Mouse (Mus musculus) CH12.LX (cell line): ENCODE data around the gene Gm17387. TPM values are rescaled to one million over a fixed set of nuclear protein-coding genes. Genes with fewer than 3 reads are reported as not detected.

ENCODE experiments used
- DNase-seq: peaks from one replicate; pipeline ENCODE4 v3.0.0-alpha.2; 2013; ENCODE audit errors: extremely low read depth
- H3K27ac ChIP-seq: 2 replicates; pipeline ENCODE4 v1.5.1; 2012; ENCODE audit warnings: low read depth, mild to moderate bottlenecking, control low read depth, moderate library complexity; ENCODE audit not compliant: insufficient read depth
- H3K27me3 ChIP-seq: replicated peaks from 2 replicates; pipeline ENCODE3; 2012; ENCODE audit warnings: inconsistent platforms
- H3K36me3 ChIP-seq, 2 experiments: replicated peaks in 1 of 2; 2 replicates each; pipeline versions ENCODE3 to v1.6.1; 2012; ENCODE audit warnings: inconsistent platforms in 1 of 2, low read length in 1 of 2, mild to moderate bottlenecking in 1 of 2, mixed read lengths in 1 of 2, moderate library complexity in 1 of 2; ENCODE audit not compliant: control insufficient read depth in 1 of 2, insufficient read depth in 1 of 2
- H3K4me1 ChIP-seq, 2 experiments: 2 replicates each; pipeline ENCODE4 v1.6.1; 2012; ENCODE audit warnings: inconsistent platforms in 1 of 2, moderate library complexity in 1 of 2; ENCODE audit not compliant: insufficient read depth in 2 of 2, control insufficient read depth in 1 of 2
- H3K4me2 ChIP-seq: 2 replicates; pipeline ENCODE4 v1.6.1; 2012; ENCODE audit warnings: low read depth, mild to moderate bottlenecking, control low read depth; ENCODE audit not compliant: poor library complexity, insufficient read depth, severe bottlenecking
- H3K4me3 ChIP-seq, 3 experiments: fragments of 150-350 bp in 1 of 3; sonication (generic) in 1 of 3; replicated peaks in 1 of 3; 2 replicates each; pipeline versions ENCODE3 to v1.5.1; 2011 to 2012; ENCODE audit warnings: low read depth in 2 of 3, low read length in 2 of 3, mild to moderate bottlenecking in 2 of 3, moderate library complexity in 2 of 3, control low read depth in 1 of 3, improper control_type of control experiment in 1 of 3, inconsistent platforms in 1 of 3, mixed read lengths in 1 of 3; ENCODE audit not compliant: poor library complexity in 1 of 3
- H3K79me2 ChIP-seq: replicated peaks from 2 replicates; pipeline ENCODE4 v1.6.1; 2012; ENCODE audit warnings: mild to moderate bottlenecking, moderate library complexity; ENCODE audit not compliant: control insufficient read depth, poor library complexity, insufficient read depth, severe bottlenecking; ENCODE audit errors: extremely low read depth
- H3K9ac ChIP-seq: 2 replicates; pipeline ENCODE4 v1.6.1; 2012; ENCODE audit warnings: low read depth, mild to moderate bottlenecking, control low read depth, moderate library complexity; ENCODE audit not compliant: insufficient read depth
- H3K9me3 ChIP-seq: replicated peaks from 2 replicates; pipeline ENCODE3; 2012; ENCODE audit warnings: low read length, inconsistent platforms, mixed read lengths
- CHD2 ChIP-seq: IDR thresholded peaks from 2 replicates; pipeline ENCODE4 v1.6.1; 2011; ENCODE audit warnings: low read length, improper control_type of control experiment
- CTCF ChIP-seq, 2 experiments: IDR thresholded peaks in 1 of 2; conservative IDR thresholded peaks in 1 of 2; 2 replicates each; pipeline ENCODE4 v1.5.1; 2011 to 2012; ENCODE audit warnings: low read depth in 2 of 2, low read length in 2 of 2, improper control_type of control experiment in 1 of 2, inconsistent platforms in 1 of 2, mild to moderate bottlenecking in 1 of 2, moderate library complexity in 1 of 2
- E2F4 ChIP-seq: IDR thresholded peaks from 2 replicates; pipeline ENCODE4 v1.6.1; 2011; ENCODE audit warnings: low read depth, low read length, improper control_type of control experiment; ENCODE audit not compliant: insufficient replicate concordance
- ELF1 ChIP-seq: IDR thresholded peaks from 2 replicates; pipeline ENCODE4 v1.6.1; 2014; ENCODE audit warnings: low read depth, mild to moderate bottlenecking, inconsistent platforms, low read length, improper control_type of control experiment
- ETS1 ChIP-seq: conservative IDR thresholded peaks from 2 replicates; pipeline ENCODE4 v1.6.1; 2012; ENCODE audit warnings: low read depth, mild to moderate bottlenecking, inconsistent platforms, low read length, improper control_type of control experiment, moderate library complexity
- HCFC1 ChIP-seq: IDR thresholded peaks from 2 replicates; pipeline ENCODE4 v1.6.1; 2012; ENCODE audit warnings: low read depth, mild to moderate bottlenecking, inconsistent platforms, low read length, improper control_type of control experiment
- IRF4 ChIP-seq: IDR thresholded peaks from 2 replicates; pipeline ENCODE4 v1.6.1; 2014; ENCODE audit warnings: low read depth, mild to moderate bottlenecking, inconsistent platforms, low read length, improper control_type of control experiment
- JUN ChIP-seq: IDR thresholded peaks from 2 replicates; pipeline ENCODE4 v1.6.1; 2011; ENCODE audit warnings: low read depth, mild to moderate bottlenecking, low read length, improper control_type of control experiment, moderate library complexity; ENCODE audit not compliant: insufficient read depth
- KAT2A ChIP-seq: IDR thresholded peaks from 2 replicates; pipeline ENCODE4 v1.6.1; 2012; ENCODE audit warnings: low read length, improper control_type of control experiment, inconsistent platforms; ENCODE audit not compliant: insufficient replicate concordance
- MAFK ChIP-seq: IDR thresholded peaks from 2 replicates; pipeline ENCODE4 v1.6.1; 2011; ENCODE audit warnings: low read length, improper control_type of control experiment; ENCODE audit not compliant: insufficient replicate concordance
- MAX ChIP-seq: IDR thresholded peaks from 2 replicates; pipeline ENCODE4 v1.6.1; 2011; ENCODE audit warnings: low read length, improper control_type of control experiment
- MEF2A ChIP-seq: IDR thresholded peaks from 2 replicates; pipeline ENCODE4 v1.6.1; 2014; ENCODE audit warnings: low read depth, mild to moderate bottlenecking, inconsistent platforms, low read length, improper control_type of control experiment, borderline replicate concordance
- MYC ChIP-seq: IDR thresholded peaks from 2 replicates; pipeline ENCODE4 v1.6.1; 2011; ENCODE audit warnings: low read depth, mild to moderate bottlenecking, improper control_type of control experiment, low read length
- NELFE ChIP-seq: IDR thresholded peaks from 2 replicates; pipeline ENCODE4 v1.6.1; 2011; ENCODE audit warnings: low read depth, low read length, improper control_type of control experiment
- POLR2A ChIP-seq: IDR thresholded peaks from 2 replicates; pipeline ENCODE4 v1.6.1; 2011; ENCODE audit warnings: low read depth, mild to moderate bottlenecking, improper control_type of control experiment, low read length
- RAD21 ChIP-seq: IDR thresholded peaks from 2 replicates; pipeline ENCODE4 v1.6.1; 2011; ENCODE audit warnings: low read depth, mild to moderate bottlenecking, low read length, improper control_type of control experiment, moderate library complexity
- SIN3A ChIP-seq: IDR thresholded peaks from 2 replicates; pipeline ENCODE4 v1.6.1; 2012; ENCODE audit warnings: low read length, improper control_type of control experiment, inconsistent platforms
- TCF12 ChIP-seq: IDR thresholded peaks from 2 replicates; pipeline ENCODE4 v1.6.1; 2014; ENCODE audit warnings: low read depth, mild to moderate bottlenecking, inconsistent platforms, low read length, improper control_type of control experiment
- USF1 ChIP-seq: IDR thresholded peaks from 2 replicates; pipeline ENCODE4 v1.6.1; 2014; ENCODE audit warnings: low read depth, mild to moderate bottlenecking, inconsistent platforms, low read length, improper control_type of control experiment
- ZC3H11A ChIP-seq: IDR thresholded peaks from 2 replicates; pipeline ENCODE4 v1.6.1; 2012; ENCODE audit warnings: low read depth, mild to moderate bottlenecking, inconsistent platforms, low read length, improper control_type of control experiment
- ZKSCAN1 ChIP-seq: IDR thresholded peaks from 2 replicates; pipeline ENCODE4 v1.6.1; 2012; ENCODE audit warnings: low read depth, inconsistent platforms, low read length, improper control_type of control experiment, borderline replicate concordance
- ZNF384 ChIP-seq: IDR thresholded peaks from 2 replicates; pipeline ENCODE4 v1.6.1; 2012; ENCODE audit warnings: low read depth, low read length, improper control_type of control experiment, inconsistent platforms
- dilution Hi-C: fragments of 300-500 bp; cut with MboI; formaldehyde crosslinking; loops from 2 replicates; pipeline ENCODE4 v1.14.3; 2020; ENCODE audit warnings: low sequenced_read_pairs; ENCODE audit not compliant: extremely low pct_unique_long_range_greater_than_20kb, extremely low pct_ligation_motif_present
- in situ Hi-C: fragments of 300-500 bp; cut with MboI; formaldehyde crosslinking; loops from 3 replicates; pipeline ENCODE4 v1.14.3; 2019; ENCODE audit warnings: low sequenced_read_pairs, low pct_ligation_motif_present, low pct_unique_long_range_greater_than_20kb, mixed read lengths
- polyA plus RNA-seq: library from polyadenylated mRNA; unstranded; fragments of >175 nt; gene quantifications from 2 replicates; pipeline ENCODE4 v1.2.1, GENCODE M21; 2012; ENCODE audit warnings: low read depth; ENCODE audit not compliant: insufficient read length
- total RNA-seq, 2 experiments: library from RNA; depleted of rRNA; stranded (reverse); fragments of 300-350 nt in 1 of 2; fragments of >200 nt in 1 of 2; gene quantifications; 2 replicates each; pipeline ENCODE4 v1.2.3; 2012 to 2014

The Gm17387 gene
- total and polyA plus RNA-seq, 3 experiments: not detected

DNA sequence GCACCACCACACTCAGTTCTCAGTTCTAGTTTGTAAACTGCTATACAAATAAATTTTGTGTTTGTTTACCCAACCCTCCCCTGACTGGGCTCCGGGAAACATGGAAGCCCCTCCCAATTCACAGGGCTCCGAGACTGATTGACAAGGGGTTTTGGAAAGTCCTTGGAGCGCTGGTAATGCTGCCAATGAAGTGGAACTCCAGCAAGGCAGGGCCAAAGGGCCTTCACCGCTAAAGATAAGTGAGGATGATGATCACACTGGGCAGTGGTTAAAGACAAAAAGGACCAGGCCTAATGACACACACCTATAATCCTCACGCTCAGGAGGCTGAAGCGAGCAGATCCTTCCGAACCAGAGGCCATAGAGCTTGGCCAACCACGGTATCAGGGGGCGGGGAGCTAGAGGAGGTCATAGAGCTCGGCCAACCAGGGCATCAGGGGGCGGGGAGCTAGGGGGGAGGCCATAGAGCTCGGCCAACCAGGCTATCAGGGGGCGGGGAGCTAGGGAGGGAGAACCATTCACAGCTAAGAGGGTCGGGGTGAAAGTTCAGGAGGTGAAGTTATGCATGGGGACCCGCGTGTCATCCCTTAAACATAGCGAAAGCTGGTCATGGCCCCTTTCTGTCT lies 22.2 kb downstream of the Gm17387 start:
- peaks cover 8% of the 10 kb centered on the region for H3K27me3 ChIP-seq
- TF ChIP-seq ETS1 (no peak), E2F4 (no peak), CHD2 (no peak), HCFC1 (no peak), NELFE (no peak), POLR2A (no peak), ELF1 (no peak), MAFK (no peak), ZKSCAN1 (no peak)
- no peaks in the 10 kb centered on the region for H3K79me2 ChIP-seq
- dilution Hi-C loops: no loop called here
- in situ Hi-C loops: loop anchor here (5.0 kb wide), 3 partner anchors 36 to 204 kb away; partner anchors contain the start of genes Gm45717, Ifitm2, Odf3 and Scgb1c1
- H3K4me2 ChIP-seq: no peak overlapping the region
- no peaks in the 10 kb centered on the region for H3K36me3 ChIP-seq
- H3K9me3 ChIP-seq: peaks cover 9% of the 10 kb centered on the region
- no peak overlapping the region for H3K9ac ChIP-seq
- DNase-seq: no peak
- peaks cover 8 to 23% of the 10 kb centered on the region in 2 experiments; a peak in 3 of 4 replicates for H3K4me1 ChIP-seq
- H3K4me3 ChIP-seq: no peak overlapping the region
- H3K27ac ChIP-seq: no peak overlapping the region

DNA sequence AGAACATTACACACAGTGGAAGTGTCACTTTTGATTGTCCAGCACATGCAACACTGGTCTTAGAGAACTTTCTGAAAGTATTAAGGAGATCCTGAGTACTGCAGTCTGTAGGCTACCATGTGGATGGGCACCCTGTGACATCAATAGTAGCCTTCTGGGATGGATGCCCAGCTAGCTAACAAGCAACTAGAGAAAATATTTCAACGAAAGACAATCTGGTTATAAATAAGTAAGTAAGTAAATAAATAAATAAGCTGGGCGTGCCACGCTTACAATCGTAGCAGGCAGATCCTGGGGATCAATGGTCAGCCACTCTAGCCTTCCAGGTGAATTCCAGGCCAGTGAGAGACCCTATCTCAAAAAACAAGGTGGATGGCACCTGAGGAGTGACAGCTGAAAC lies 23.1 kb downstream of the Gm17387 start:
- no peak for DNase-seq
- no peaks in the 10 kb centered on the region for H3K36me3 ChIP-seq
- H3K4me1 ChIP-seq: peaks cover 3 to 20% of the 10 kb centered on the region in 2 experiments; a peak in 3 of 4 replicates
- TF ChIP-seq TCF12 (no peak), CHD2 (no peak), MAFK (no peak), JUN (no peak), HCFC1 (no peak), KAT2A (no peak), MAX (no peak), SIN3A (no peak), MEF2A (no peak), USF1 (no peak), ZC3H11A (no peak), ZKSCAN1 (no peak), MYC (no peak), ZNF384 (no peak), CTCF (conservative IDR thresholded peaks at IDR 0.05 in 1 of 2, IDR thresholded peaks at IDR 0.05 in 1 of 2; ENCODE audit: low read depth in 2 of 2, low read length in 2 of 2) (no peak), IRF4 (no peak), RAD21 (no peak)
- TF ChIP-seq, all 38 proteins: peak for 0
- Histone ChIP-seq H3K79me2 (no peaks in the 10 kb centered on the region), H3K27me3 (peaks cover 8% of the 10 kb centered on the region), H3K9ac (no peak overlapping the region), H3K9me3 (peaks cover 16% of the 10 kb centered on the region), H3K4me3 (no peak overlapping the region), H3K27ac (no peak overlapping the region), H3K4me2 (no peak overlapping the region)
- dilution Hi-C loops: no loop called here
- in situ Hi-C loops: loop anchor here (5.0 kb wide), 3 partner anchors 35 to 205 kb away; partner anchors contain the start of genes Gm45717, Ifitm2, Odf3 and Scgb1c1
